Mouse (Mus musculus): ENCODE measurements around the gene Uggt2. TPM values are rescaled to one million over a fixed set of nuclear protein-coding genes. Genes with fewer than 3 reads are reported as not detected.
A peak's percentile ranks its signal among the peaks of the same experiment; 100 is the strongest.

Uggt2 gene
- polyA plus RNA-seq, 1 experiment from 2014 or later = 23.3 TPM

DNA sequence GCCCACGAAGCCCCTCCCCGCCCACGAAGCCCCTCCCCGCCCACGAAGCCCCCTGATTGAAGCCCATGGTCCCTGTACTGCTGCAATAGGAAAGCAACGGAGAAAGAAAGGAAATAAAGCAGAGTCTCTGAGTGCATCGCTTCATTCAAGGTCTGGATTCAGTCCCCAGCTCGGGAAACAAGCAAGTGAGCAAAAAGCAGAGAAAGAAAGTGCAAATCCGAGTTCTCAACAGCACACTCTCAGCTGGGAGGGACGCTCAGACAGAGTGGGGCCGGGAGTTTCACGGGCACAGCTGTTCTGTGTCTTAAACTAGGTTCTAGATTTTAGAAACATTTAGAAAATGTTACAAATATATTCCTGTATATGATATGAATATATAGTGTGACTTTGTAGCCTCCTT is 24.4 kb upstream of the Uggt2 start:
- peak overlapping the region; percentile 1; the same call in 1 of the 2 replicates for H3K27ac ChIP-seq
- no peaks in the 10 kb centered on the region for H3K36me3 ChIP-seq (replicated peaks; ENCODE audit: control insufficient read depth, insufficient read depth)
- peak; percentile 40 for DNase-seq (ENCODE audit: low spot score)
- H3K4me1 ChIP-seq (replicated peaks; ENCODE audit: control insufficient read depth, insufficient read depth, low read length) = peaks cover 15% of the 10 kb centered on the region; the same call in 1 of the 2 replicates
- peak overlapping the region; percentile 25; the same call in 1 of the 2 replicates for H3K9ac ChIP-seq
- WGBS = 4% methylated on average over 12 of the region's 12 CpGs
- ATAC-seq (ENCODE audit: low FRiP score) = peak; percentile 69
- peak overlapping the region; percentile 48 for H3K4me2 ChIP-seq (replicated peaks)
- H3K4me3 ChIP-seq (replicated peaks; ENCODE audit: low read length) = peak overlapping the region; percentile 20
- H3K27me3 ChIP-seq (ENCODE audit: control insufficient read depth, insufficient read depth, low read length) = no peaks in the 10 kb centered on the region
- no peaks in the 10 kb centered on the region for H3K9me3 ChIP-seq (ENCODE audit: control insufficient read depth, low read length)

- ATAC-seq (ENCODE audit: low FRiP score) = no peak
- Histone ChIP-seq H3K36me3 (replicated peaks; ENCODE audit: control insufficient read depth, insufficient read depth) (no peaks in the 10 kb centered on the region), H3K27me3 (ENCODE audit: control insufficient read depth, insufficient read depth, low read length) (no peaks in the 10 kb centered on the region), H3K9ac (no peak overlapping the region), H3K27ac (no peak overlapping the region), H3K4me1 (replicated peaks; ENCODE audit: control insufficient read depth, insufficient read depth, low read length) (no peaks in the 10 kb centered on the region), H3K9me3 (ENCODE audit: control insufficient read depth, low read length) (no peaks in the 10 kb centered on the region), H3K4me2 (replicated peaks) (no peak overlapping the region), H3K4me3 (replicated peaks; ENCODE audit: low read length) (no peak overlapping the region)
- DNase-seq (ENCODE audit: low spot score) = no peak
- 80% methylated on average over 6 of the region's 6 CpGs for WGBS
Observed at GRCm38 (mm10) chr14:119112558-119112957, 13.3 kb upstream of the Uggt2 start.

DNA sequence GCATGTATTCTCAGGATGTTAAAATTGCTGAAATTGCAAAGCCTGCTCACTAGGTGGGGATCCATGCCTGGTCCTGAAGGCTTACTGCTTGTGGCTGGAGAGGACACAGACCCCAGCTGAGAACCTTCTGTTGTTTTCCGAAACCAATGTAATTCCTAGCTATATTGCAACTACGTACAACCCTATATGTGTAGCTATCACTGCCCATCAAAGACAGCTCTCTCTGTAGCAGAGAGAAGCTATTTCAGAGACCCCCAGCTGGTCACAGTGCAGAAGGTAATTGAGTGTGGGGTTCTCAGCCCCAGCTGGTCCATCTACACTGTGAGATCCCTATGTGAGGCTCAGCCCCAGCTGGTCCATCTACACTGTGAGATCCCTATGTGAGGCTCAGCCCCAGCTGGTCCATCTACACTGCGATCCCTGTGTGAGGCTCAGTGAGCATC is 10.6 kb upstream of the Uggt2 start:
- no peak for ATAC-seq (ENCODE audit: low FRiP score)
- 80% methylated on average over 3 of the region's 3 CpGs for WGBS
- DNase-seq (ENCODE audit: low spot score) = no peak
- H3K36me3 ChIP-seq (replicated peaks; ENCODE audit: control insufficient read depth, insufficient read depth) = no peaks in the 10 kb centered on the region
- no peak overlapping the region for H3K9ac ChIP-seq
- H3K27me3 ChIP-seq (ENCODE audit: control insufficient read depth, insufficient read depth, low read length) = no peaks in the 10 kb centered on the region
- H3K4me1 ChIP-seq (replicated peaks; ENCODE audit: control insufficient read depth, insufficient read depth, low read length) = no peaks in the 10 kb centered on the region
- H3K27ac ChIP-seq = no peak overlapping the region
- no peaks in the 10 kb centered on the region for H3K9me3 ChIP-seq (ENCODE audit: control insufficient read depth, low read length)
- H3K4me3 ChIP-seq (replicated peaks; ENCODE audit: low read length) = no peak overlapping the region
- no peak overlapping the region for H3K4me2 ChIP-seq (replicated peaks)

- DNase-seq (ENCODE audit: low spot score) = no peak
- Histone ChIP-seq H3K27me3 (ENCODE audit: control insufficient read depth, insufficient read depth, low read length) (no peaks in the 10 kb centered on the region), H3K4me1 (replicated peaks; ENCODE audit: control insufficient read depth, insufficient read depth, low read length) (no peaks in the 10 kb centered on the region), H3K36me3 (replicated peaks; ENCODE audit: control insufficient read depth, insufficient read depth) (no peaks in the 10 kb centered on the region), H3K9ac (no peak overlapping the region), H3K4me2 (replicated peaks) (no peak overlapping the region), H3K9me3 (ENCODE audit: control insufficient read depth, low read length) (no peaks in the 10 kb centered on the region), H3K4me3 (replicated peaks; ENCODE audit: low read length) (no peak overlapping the region), H3K27ac (no peak overlapping the region)
- ATAC-seq (ENCODE audit: low FRiP score) = no peak
- WGBS = 68% methylated on average over 7 of the region's 7 CpGs
Observed at GRCm38 (mm10) chr14:119108776-119109301, 9.6 kb upstream of the Uggt2 start.

GRCm38 (mm10) chr14:119107591-119107990 is 8.4 kb upstream of the Uggt2 start:
- H3K9ac ChIP-seq = no peak overlapping the region
- H3K4me2 ChIP-seq (replicated peaks) = no peak overlapping the region
- no peaks in the 10 kb centered on the region for H3K4me1 ChIP-seq (replicated peaks; ENCODE audit: control insufficient read depth, insufficient read depth, low read length)
- DNase-seq (ENCODE audit: low spot score) (no peak), ATAC-seq (ENCODE audit: low FRiP score) (no peak)
- H3K4me3 ChIP-seq (replicated peaks; ENCODE audit: low read length) = no peak overlapping the region
- 78% methylated on average over 8 of the region's 8 CpGs for WGBS
- no peaks in the 10 kb centered on the region for H3K27me3 ChIP-seq (ENCODE audit: control insufficient read depth, insufficient read depth, low read length)
- H3K36me3 ChIP-seq (replicated peaks; ENCODE audit: control insufficient read depth, insufficient read depth) = no peaks in the 10 kb centered on the region
- no peak overlapping the region for H3K27ac ChIP-seq
- no peaks in the 10 kb centered on the region for H3K9me3 ChIP-seq (ENCODE audit: control insufficient read depth, low read length)

- Histone ChIP-seq H3K4me1 (replicated peaks; ENCODE audit: control insufficient read depth, insufficient read depth, low read length) (peaks cover 25% of the 10 kb centered on the region), H3K27me3 (ENCODE audit: control insufficient read depth, insufficient read depth, low read length) (no peaks in the 10 kb centered on the region), H3K9me3 (ENCODE audit: control insufficient read depth, low read length) (no peaks in the 10 kb centered on the region), H3K27ac (peak overlapping the region; percentile 94), H3K9ac (peak overlapping the region; percentile 97), H3K36me3 (replicated peaks; ENCODE audit: control insufficient read depth, insufficient read depth) (no peaks in the 10 kb centered on the region), H3K4me2 (replicated peaks) (peak overlapping the region; percentile 87), H3K4me3 (replicated peaks; ENCODE audit: low read length) (peak overlapping the region; percentile 85)
- DNase-seq (ENCODE audit: low spot score) (no peak), ATAC-seq (ENCODE audit: low FRiP score) (peak; percentile 87)
- 2% methylated on average over 13 of the region's 13 CpGs for WGBS
Observed at GRCm38 (mm10) chr14:119099570-119099891, 301 bp upstream of the Uggt2 start.

GRCm38 (mm10) chr14:119061811-119062210 is 37.4 kb downstream of the Uggt2 start:
- no peaks in the 10 kb centered on the region for H3K9me3 ChIP-seq (ENCODE audit: control insufficient read depth, low read length)
- no peak overlapping the region for H3K4me2 ChIP-seq (replicated peaks)
- no peak for ATAC-seq (ENCODE audit: low FRiP score)
- H3K9ac ChIP-seq = no peak overlapping the region
- no peaks in the 10 kb centered on the region for H3K27me3 ChIP-seq (ENCODE audit: control insufficient read depth, insufficient read depth, low read length)
- no peak overlapping the region for H3K4me3 ChIP-seq (replicated peaks; ENCODE audit: low read length)
- no peaks in the 10 kb centered on the region for H3K4me1 ChIP-seq (replicated peaks; ENCODE audit: control insufficient read depth, insufficient read depth, low read length)
- H3K27ac ChIP-seq = no peak overlapping the region
- H3K36me3 ChIP-seq (replicated peaks; ENCODE audit: control insufficient read depth, insufficient read depth) = peaks cover 21% of the 10 kb centered on the region
- DNase-seq (ENCODE audit: low spot score) = no peak
- 79% methylated on average over 1 of the region's 1 CpGs for WGBS

DNA sequence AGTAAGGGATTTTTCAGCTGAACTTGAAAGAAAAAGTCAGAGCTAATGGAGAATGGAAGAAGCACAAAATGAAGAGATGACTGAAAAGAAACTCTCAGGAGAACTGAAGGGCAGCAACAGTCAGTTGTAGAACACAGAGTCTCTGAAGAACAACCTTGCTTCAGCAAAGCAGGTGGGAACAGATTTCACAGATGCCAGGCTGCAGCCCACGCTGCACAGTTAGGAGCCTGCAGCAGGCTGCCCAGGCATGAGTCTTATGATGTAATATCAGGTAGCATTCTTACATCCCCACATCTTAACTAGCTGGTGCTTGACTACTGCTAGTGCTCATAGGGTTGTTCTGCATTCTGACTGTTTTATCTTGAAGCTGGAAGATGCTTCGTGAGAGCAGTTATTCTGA is 38.5 kb downstream of the Uggt2 start:
- H3K4me2 ChIP-seq (replicated peaks) = no peak overlapping the region
- H3K9ac ChIP-seq = no peak overlapping the region
- WGBS = 94% methylated on average over 2 of the region's 2 CpGs
- H3K27me3 ChIP-seq (ENCODE audit: control insufficient read depth, insufficient read depth, low read length) = no peaks in the 10 kb centered on the region
- DNase-seq (ENCODE audit: low spot score) (no peak), ATAC-seq (ENCODE audit: low FRiP score) (no peak)
- H3K4me1 ChIP-seq (replicated peaks; ENCODE audit: control insufficient read depth, insufficient read depth, low read length) = no peaks in the 10 kb centered on the region
- H3K36me3 ChIP-seq (replicated peaks; ENCODE audit: control insufficient read depth, insufficient read depth) = peaks cover 24% of the 10 kb centered on the region
- H3K27ac ChIP-seq = no peak overlapping the region
- no peak overlapping the region for H3K4me3 ChIP-seq (replicated peaks; ENCODE audit: low read length)
- H3K9me3 ChIP-seq (ENCODE audit: control insufficient read depth, low read length) = no peaks in the 10 kb centered on the region

- ATAC-seq (ENCODE audit: low FRiP score) = no peak
- H3K27ac ChIP-seq = no peak overlapping the region
- 96% methylated on average over 4 of the region's 4 CpGs for WGBS
- H3K4me1 ChIP-seq (replicated peaks; ENCODE audit: control insufficient read depth, insufficient read depth, low read length) = no peaks in the 10 kb centered on the region
- H3K9me3 ChIP-seq (ENCODE audit: control insufficient read depth, low read length) = no peaks in the 10 kb centered on the region
- H3K4me2 ChIP-seq (replicated peaks) = no peak overlapping the region
- no peak overlapping the region for H3K4me3 ChIP-seq (replicated peaks; ENCODE audit: low read length)
- no peaks in the 10 kb centered on the region for H3K27me3 ChIP-seq (ENCODE audit: control insufficient read depth, insufficient read depth, low read length)
- no peak for DNase-seq (ENCODE audit: low spot score)
- no peak overlapping the region for H3K9ac ChIP-seq
- H3K36me3 ChIP-seq (replicated peaks; ENCODE audit: control insufficient read depth, insufficient read depth) = peaks cover 48% of the 10 kb centered on the region
Observed at GRCm38 (mm10) chr14:119057014-119057413, 42.2 kb downstream of the Uggt2 start.

DNA sequence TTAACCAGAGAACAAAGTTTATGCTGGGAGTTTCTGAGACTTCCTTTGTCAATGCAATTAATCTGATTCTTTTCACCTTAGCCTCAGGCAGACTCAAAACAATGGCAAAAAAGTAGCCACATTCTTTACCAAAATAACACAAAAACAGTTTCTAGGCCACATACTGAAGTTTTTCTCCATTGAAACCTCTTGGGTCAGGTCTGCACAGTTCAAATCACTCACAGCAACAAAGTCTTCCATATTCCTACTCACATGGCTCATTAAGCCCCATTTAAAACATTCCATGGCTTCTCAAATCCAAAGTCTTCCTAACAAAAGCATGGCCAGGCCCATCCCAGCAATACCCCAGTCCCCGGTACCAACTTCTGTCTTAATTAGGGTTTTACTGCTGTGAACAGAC is 46.3 kb downstream of the Uggt2 start:
- DNase-seq (ENCODE audit: low spot score) (no peak), ATAC-seq (ENCODE audit: low FRiP score) (no peak)
- Histone ChIP-seq H3K4me2 (replicated peaks) (no peak overlapping the region), H3K36me3 (replicated peaks; ENCODE audit: control insufficient read depth, insufficient read depth) (peaks cover 45% of the 10 kb centered on the region), H3K27me3 (ENCODE audit: control insufficient read depth, insufficient read depth, low read length) (no peaks in the 10 kb centered on the region), H3K4me1 (replicated peaks; ENCODE audit: control insufficient read depth, insufficient read depth, low read length) (no peaks in the 10 kb centered on the region), H3K9me3 (ENCODE audit: control insufficient read depth, low read length) (no peaks in the 10 kb centered on the region), H3K4me3 (replicated peaks; ENCODE audit: low read length) (no peak overlapping the region), H3K9ac (no peak overlapping the region), H3K27ac (no peak overlapping the region)
- WGBS = 59% methylated on average over 1 of the region's 1 CpGs

Measured in hindbrain, embryonic 14.5 days (tissue).